Mouse (Mus musculus) heart, embryonic 11.5 days (tissue): Measurements from ENCODE around the gene Zfp335. TPM values are rescaled to one million over a fixed set of nuclear protein-coding genes. Genes with fewer than 3 reads are reported as not detected.

ENCODE experiments used
- ATAC-seq: fragments of 200-750 bp; cut with Nextera tagmentation; replicated peaks from 2 replicates; pipeline ENCODE4 v1.8.0; 2017; ENCODE audit warnings: moderate library complexity; ENCODE audit not compliant: insufficient number of reproducible peaks, low FRiP score, low TSS enrichment
- H3K27ac ChIP-seq: fragments of 300-500 bp; sonication (generic); 2 replicates; pipeline ENCODE4 v1.5.1; 2014; ENCODE audit warnings: mild to moderate bottlenecking, low read depth, low read length
- H3K27me3 ChIP-seq: fragments of 300-500 bp; sonication (generic); 2 replicates; pipeline ENCODE4 v1.6.1; 2014; ENCODE audit warnings: mild to moderate bottlenecking, low read length, mixed read lengths; ENCODE audit not compliant: control insufficient read depth, insufficient read depth
- H3K36me3 ChIP-seq: fragments of 300-500 bp; sonication (generic); 2 replicates; pipeline ENCODE4 v1.6.1; 2014; ENCODE audit warnings: mild to moderate bottlenecking, low read length, moderate library complexity, mixed read lengths; ENCODE audit not compliant: control insufficient read depth, insufficient read depth
- H3K4me1 ChIP-seq: fragments of 300-500 bp; sonication (generic); 2 replicates; pipeline ENCODE4 v1.6.1; 2014; ENCODE audit warnings: low read length; ENCODE audit not compliant: control insufficient read depth, insufficient read depth
- H3K4me2 ChIP-seq: fragments of 300-500 bp; sonication (generic); 2 replicates; pipeline ENCODE4 v1.6.1; 2014; ENCODE audit warnings: mild to moderate bottlenecking, moderate library complexity
- H3K4me3 ChIP-seq: fragments of 300-500 bp; sonication (generic); 2 replicates; pipeline ENCODE4 v1.5.1; 2014; ENCODE audit warnings: low read depth, low read length
- H3K9ac ChIP-seq: fragments of 300-500 bp; sonication (generic); 2 replicates; pipeline ENCODE4 v1.6.1; 2014; ENCODE audit warnings: mild to moderate bottlenecking, low read depth, low read length, moderate library complexity
- H3K9me3 ChIP-seq: fragments of 300-500 bp; sonication (generic); replicated peaks from 2 replicates; pipeline ENCODE4 v1.6.1; 2016; ENCODE audit warnings: low read length; ENCODE audit not compliant: control insufficient read depth
- WGBS: fragments of 180-500 bp; shearing (Covaris S2); extraction: QIAGEN DNeasy Blood & Tissue Kit; methylation state at CpG from one replicate; pipeline ENCODE4 v1.1.7; 2014; ENCODE audit not compliant: insufficient replicate concordance; 5-methylcytosine and 5-hydroxymethylcytosine counted together
- polyA plus RNA-seq: library from polyadenylated mRNA; unstranded; fragments of >200 nt; fragmentation: Nextera tagmentation; extraction: Ambion mirVana; gene quantifications from 2 replicates; pipeline ENCODE4 v1.2.1, GENCODE M21; 2014

The Zfp335 gene
- polyA plus RNA-seq, 1 experiment from 2014 or later = 8.9 TPM

- 44% methylated on average over 3 of the region's 3 CpGs for WGBS
- H3K4me3 ChIP-seq = no peak overlapping the region
- H3K9ac ChIP-seq = no peak overlapping the region
- peaks cover 3% of the 10 kb centered on the region; the same call in 1 of the 2 replicates for H3K27me3 ChIP-seq
- no peaks in the 10 kb centered on the region for H3K4me1 ChIP-seq
- no peak overlapping the region for H3K27ac ChIP-seq
- no peak overlapping the region for H3K4me2 ChIP-seq
- H3K36me3 ChIP-seq = no peaks in the 10 kb centered on the region
- no peak for ATAC-seq
- no peaks in the 10 kb centered on the region for H3K9me3 ChIP-seq
Measured at GRCm38 (mm10) chr2:164845782-164846181, 65.8 kb downstream of the Zfp335 start.

Other genes starting within 250 kb of the Zfp335 start
- gene Wfdc11, start 237.7 kb downstream of the Zfp335 start, polyA plus RNA-seq = not detected in 2 replicates
- not detected in 2 replicates for gene Wfdc13, start 226.7 kb downstream of the Zfp335 start, polyA plus RNA-seq
- not detected in 2 replicates for gene Spint4, start 213.3 kb downstream of the Zfp335 start, polyA plus RNA-seq
- gene Spint5, start 196.5 kb downstream of the Zfp335 start, polyA plus RNA-seq = not detected in 2 replicates
- gene Wfdc3, start 165.8 kb downstream of the Zfp335 start, polyA plus RNA-seq = 0.19 TPM in 1 of 2 replicates, not detected in the other
- gene Dnttip1, start 165.8 kb downstream of the Zfp335 start, polyA plus RNA-seq = 52.6 and 57.3 TPM in 2 replicates
- 449 and 506 TPM in 2 replicates for gene Ube2c, start 141.9 kb downstream of the Zfp335 start, polyA plus RNA-seq
- gene Tnnc2, start 131.8 kb downstream of the Zfp335 start, polyA plus RNA-seq = 0.48 and 1.4 TPM in 2 replicates
- 25.1 and 27.2 TPM in 2 replicates for gene Snx21, start 125.9 kb downstream of the Zfp335 start, polyA plus RNA-seq
- gene Acot8, start 106.9 kb downstream of the Zfp335 start, polyA plus RNA-seq = 15.1 and 16.8 TPM in 2 replicates
- gene Zswim3, start 106.7 kb downstream of the Zfp335 start, polyA plus RNA-seq = 7.2 and 7.4 TPM in 2 replicates
- 11.4 and 11.7 TPM in 2 replicates for gene Zswim1, start 89.1 kb downstream of the Zfp335 start, polyA plus RNA-seq
- 0.30 TPM in 1 of 2 replicates, not detected in the other for gene Spata25, start 83.2 kb downstream of the Zfp335 start, polyA plus RNA-seq
- 143 and 149 TPM in 2 replicates for gene Ctsa, start 78.9 kb downstream of the Zfp335 start, polyA plus RNA-seq
- gene Neurl2, start 78.3 kb downstream of the Zfp335 start, polyA plus RNA-seq = 41.9 and 43.2 TPM in 2 replicates
- gene Pltp, start 54.0 kb downstream of the Zfp335 start, polyA plus RNA-seq = 10.4 and 10.8 TPM in 2 replicates
- gene Pcif1, start 32.5 kb downstream of the Zfp335 start, polyA plus RNA-seq = 50.1 and 54.8 TPM in 2 replicates
- gene Mmp9, start 29.0 kb upstream of the Zfp335 start, polyA plus RNA-seq = 0.16 and 0.46 TPM in 2 replicates
- gene Slc12a5, start 49.0 kb upstream of the Zfp335 start, polyA plus RNA-seq = 1.0 and 1.6 TPM in 2 replicates
- 36.0 and 39.8 TPM in 2 replicates for gene Ncoa5, start 123.1 kb upstream of the Zfp335 start, polyA plus RNA-seq
- gene Cd40, start 143.9 kb upstream of the Zfp335 start, polyA plus RNA-seq = 9.6 and 9.7 TPM in 2 replicates
- not detected in 2 replicates for gene 1700025C18Rik, start 179.0 kb upstream of the Zfp335 start, polyA plus RNA-seq